Mouse (Mus musculus) naive thymus-derived CD4-positive, alpha-beta T cell, adult 5 months (primary cell): ENCODE data around the gene Sacm1l. TPM values are rescaled to one million over a fixed set of nuclear protein-coding genes. Genes with fewer than 3 reads are reported as not detected.

ENCODE experiments used
- polyA plus RNA-seq: library from polyadenylated mRNA; unstranded; fragments of 100-300 nt; shearing (Covaris generic); gene quantifications from one replicate; pipeline ENCODE4 v1.2.1, GENCODE M21; 2017

Gene Sacm1l
- 47.4 TPM for polyA plus RNA-seq

DNA sequence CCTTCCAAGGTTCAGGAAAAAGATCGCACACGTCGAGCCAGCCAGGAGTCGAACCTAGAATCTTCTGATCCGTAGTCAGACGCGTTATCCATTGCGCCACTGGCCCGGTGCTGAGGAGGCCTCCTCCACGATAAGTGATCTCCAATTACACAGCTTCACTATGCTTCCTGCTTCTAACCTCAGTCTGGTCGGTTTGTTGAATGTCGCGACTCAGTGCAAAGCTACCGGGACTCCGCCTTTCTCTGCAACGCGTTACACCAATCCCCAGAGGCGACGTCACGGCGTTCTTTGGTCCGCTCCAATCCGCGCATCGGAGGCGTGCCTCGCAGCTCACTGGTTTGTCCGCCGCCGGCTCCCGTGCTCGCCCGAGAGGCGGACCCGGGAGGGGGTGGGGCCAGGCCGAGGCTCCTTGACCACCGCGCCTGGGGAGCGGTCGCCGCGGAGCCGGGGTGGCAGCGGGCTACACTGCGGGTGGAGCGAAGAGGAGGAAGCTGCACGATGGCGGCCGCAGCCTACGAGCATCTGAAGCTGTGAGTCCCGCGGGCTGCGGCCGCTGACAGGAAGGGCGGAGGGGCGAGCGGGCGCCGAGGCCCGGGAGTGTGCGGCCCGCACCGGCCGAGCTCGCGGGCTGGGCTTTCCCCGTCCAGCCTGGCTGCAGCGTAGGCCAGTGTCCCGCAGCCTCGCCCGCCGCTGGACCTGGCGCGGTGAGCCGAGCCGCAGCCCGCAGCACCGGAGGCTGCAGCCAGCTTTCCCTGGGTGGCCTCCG is at the start of gene Sacm1l:
TSS of gene Sacm1l (plus strand) at position 368 of the 766 bp plus-strand sequence.

DNA sequence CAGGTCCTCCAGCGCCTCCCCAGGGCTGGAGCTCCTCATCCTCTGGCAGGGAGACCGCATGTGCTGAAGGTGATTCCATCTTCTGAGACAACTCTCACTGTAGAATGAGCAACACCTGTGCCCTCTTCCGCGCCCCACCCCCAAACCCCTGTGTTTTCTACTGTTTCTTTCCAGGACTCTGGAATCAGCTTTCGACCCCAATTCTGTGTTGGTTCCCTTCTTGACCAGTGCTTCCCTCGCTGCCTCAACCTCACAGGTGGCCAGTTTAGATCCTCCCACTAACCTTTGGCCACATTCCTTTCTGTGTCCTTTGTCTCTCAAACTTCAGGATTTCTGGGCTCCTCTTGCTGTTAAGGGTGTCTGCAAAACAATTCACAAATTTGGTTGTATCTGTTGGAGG is 102.7 kb downstream of the Sacm1l start, which contains the start of gene Slc6a20b:
TSS of gene Slc6a20b (minus strand) at position 285 of the 400 bp plus-strand sequence.

Other genes with a start within 250 kb of the Sacm1l start
- gene Lars2, start 162.8 kb upstream of the Sacm1l start, polyA plus RNA-seq: 488 TPM
- gene Limd1, start 51.1 kb upstream of the Sacm1l start, polyA plus RNA-seq: 55.5 TPM
- gene Slc6a20b, start 102.8 kb downstream of the Sacm1l start, polyA plus RNA-seq: 0.16 TPM
- gene Ccr9, start 148.7 kb downstream of the Sacm1l start, polyA plus RNA-seq: 0.95 TPM
- gene Slc6a20a, start 149.1 kb downstream of the Sacm1l start, polyA plus RNA-seq: not detected
- gene Lztfl1, start 187.9 kb downstream of the Sacm1l start, polyA plus RNA-seq: 11.2 TPM